Mouse (Mus musculus) liver, postnatal 0 days (tissue): ENCODE results near the gene Ppara.

Experiments used
- CTCF ChIP-seq: sonication (generic); IDR thresholded peaks from 2 replicates; pipeline ENCODE4 v1.5.1; 2016; ENCODE audit warnings: antibody characterized with exemption, low read depth
- EP300 ChIP-seq: IDR thresholded peaks from 2 replicates; pipeline ENCODE4 v1.6.1; 2016; ENCODE audit warnings: antibody characterized with exemption, low read depth, mild to moderate bottlenecking

DNA sequence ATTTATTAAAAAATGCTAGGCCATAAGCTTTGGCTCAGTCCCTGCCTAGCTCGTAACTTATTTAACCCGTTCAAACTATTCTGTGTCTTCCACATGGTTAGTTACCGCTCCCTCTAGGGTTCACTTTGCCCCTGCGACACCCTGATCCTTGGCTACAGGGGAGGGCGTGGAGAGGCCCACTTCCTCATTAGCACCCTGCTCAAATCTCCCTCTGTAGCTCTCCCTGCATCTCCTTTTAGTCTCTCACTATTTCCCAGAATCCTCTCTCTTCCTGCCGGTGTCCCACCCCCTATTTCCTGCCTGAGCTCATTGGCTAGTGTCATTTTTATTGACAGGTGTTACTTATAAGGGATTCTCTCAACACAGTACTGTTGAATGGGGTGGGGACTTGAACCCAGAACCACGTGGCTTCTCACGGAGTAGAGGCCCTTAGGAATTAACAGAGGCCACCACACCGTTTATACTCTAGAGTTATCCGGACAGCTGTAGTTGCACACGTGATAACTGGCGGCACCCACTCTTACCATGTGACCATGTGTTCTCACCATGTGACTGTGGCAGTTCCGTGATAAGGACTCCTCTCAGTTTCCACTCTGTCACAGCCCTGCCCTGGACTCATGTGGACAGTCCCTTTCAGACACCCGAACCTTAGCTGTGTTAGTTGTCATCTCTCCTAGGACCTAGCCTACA lies 36.3 kb upstream of the Ppara start:
- TF ChIP-seq CTCF (no peak), EP300 (no peak)
